Mouse (Mus musculus): Measurements from ENCODE around the gene Tefm. TPM values are rescaled to one million over a fixed set of nuclear protein-coding genes. Genes with fewer than 3 reads are reported as not detected.

Tefm gene
- polyA plus RNA-seq, 1 experiment: 13.0 TPM

- Histone ChIP-seq H3K79me2 (ENCODE audit: control insufficient read depth, insufficient read depth) (no peaks in the 10 kb centered on the region), H3K4me3 (no peak overlapping the region), H3K36me3 (ENCODE audit: control insufficient read depth, insufficient read depth) (no peaks in the 10 kb centered on the region), H3K27me3 (ENCODE audit: control insufficient read depth, insufficient read depth, insufficient read length) (no peaks in the 10 kb centered on the region), H3K4me2 (ENCODE audit: low read depth) (no peak overlapping the region), H3ac (ENCODE audit: control insufficient read depth, insufficient read length) (no peak overlapping the region)
- TF ChIP-seq TCF12 (IDR thresholded peaks at IDR 0.05; ENCODE audit: insufficient read depth, poor library complexity, severe bottlenecking) (no peak), CEBPB (IDR thresholded peaks at IDR 0.05; ENCODE audit: insufficient read depth, poor library complexity, severe bottlenecking) (no peak), USF1 (IDR thresholded peaks at IDR 0.05; ENCODE audit: low read depth) (no peak), MYOG (IDR thresholded peaks at IDR 0.05; ENCODE audit: control insufficient read depth in 1 of 3, insufficient read depth in 1 of 3, insufficient read length in 2 of 3, low read depth in 2 of 3) (no peak)
Measured at GRCm38 (mm10) chr11:80181021-80181749, 39.2 kb upstream of the Tefm start.

DNA sequence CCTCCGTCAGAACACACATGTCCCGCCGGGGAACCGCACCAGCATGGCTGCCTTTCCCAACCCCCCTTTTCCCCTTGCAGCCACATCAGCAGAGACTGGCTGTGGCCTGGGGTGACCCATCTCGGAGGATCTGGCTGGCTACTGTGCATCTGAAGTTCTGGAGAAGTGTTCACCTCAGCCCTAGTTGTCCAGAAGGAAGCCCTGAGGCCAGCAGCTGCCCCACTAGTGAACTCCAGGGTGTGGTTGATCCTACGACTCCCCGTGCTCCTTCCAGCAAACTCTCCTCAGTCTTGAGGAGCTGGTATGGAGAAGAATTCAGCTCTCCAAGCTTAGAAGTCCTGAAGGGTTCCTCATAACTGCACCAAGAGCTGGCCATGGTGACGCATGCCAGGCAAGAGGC lies 36.3 kb upstream of the Tefm start:
- H3K27me3 ChIP-seq (ENCODE audit: control insufficient read depth, insufficient read depth, insufficient read length): no peaks in the 10 kb centered on the region
- no peak overlapping the region for H3ac ChIP-seq (ENCODE audit: control insufficient read depth, insufficient read length)
- H3K36me3 ChIP-seq (ENCODE audit: control insufficient read depth, insufficient read depth): no peaks in the 10 kb centered on the region
- no peaks in the 10 kb centered on the region for H3K79me2 ChIP-seq (ENCODE audit: control insufficient read depth, insufficient read depth)
- no peak overlapping the region for H3K4me3 ChIP-seq
- no peak for TF ChIP-seq REST (IDR thresholded peaks at IDR 0.05; ENCODE audit: insufficient read depth, insufficient read length)
- no peak overlapping the region for H3K4me2 ChIP-seq (ENCODE audit: low read depth)

DNA sequence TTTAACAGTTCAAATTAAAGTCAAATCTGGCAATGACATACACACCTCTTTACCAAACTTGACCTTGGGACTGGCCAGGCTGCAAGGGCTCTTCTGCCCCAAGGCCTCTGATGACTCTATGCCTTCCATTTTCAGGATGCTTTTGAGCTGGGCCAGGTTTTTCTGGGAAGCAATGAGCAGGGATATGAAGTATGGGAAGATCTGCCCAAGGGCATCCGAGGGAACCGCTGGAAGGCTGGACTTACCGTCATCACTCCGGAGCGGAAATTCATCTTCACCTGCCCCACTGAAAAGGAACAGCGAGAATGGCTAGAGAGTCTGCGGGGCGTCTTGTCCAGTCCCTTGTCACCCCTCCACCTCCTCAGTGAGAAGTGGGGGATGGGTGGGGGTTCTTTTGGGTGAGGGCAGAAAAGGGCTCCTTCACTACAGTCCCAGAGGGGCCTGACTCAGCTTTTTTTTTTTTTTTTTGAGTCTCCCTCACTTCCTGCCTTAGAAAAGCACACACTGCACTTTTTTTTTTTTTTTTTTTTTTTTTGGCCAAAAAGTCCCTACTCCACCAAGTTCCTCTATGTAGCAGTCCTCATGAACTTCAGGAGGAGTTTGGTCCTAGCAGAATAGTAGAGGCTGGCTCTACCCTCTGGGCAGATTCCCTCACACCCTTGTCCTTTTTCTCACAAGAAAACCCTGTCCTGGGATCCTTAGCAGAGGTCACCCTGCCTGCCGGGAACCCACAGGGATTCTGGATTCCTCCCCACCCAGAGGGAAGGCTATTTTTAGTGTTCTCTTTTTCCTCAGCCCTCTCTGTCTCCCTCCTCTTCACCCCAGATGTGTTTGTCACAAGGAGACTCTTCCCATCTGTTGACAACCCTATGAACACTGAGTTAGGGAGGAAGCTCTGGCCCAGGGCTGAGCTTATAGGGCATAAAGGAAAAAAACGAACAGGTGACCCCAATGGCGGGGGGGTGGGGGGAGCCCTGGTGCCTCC lies 35.2 kb upstream of the Tefm start:
- TF ChIP-seq USF1 (IDR thresholded peaks at IDR 0.05; ENCODE audit: low read depth): no peak
- TF ChIP-seq MYOD1 (IDR thresholded peaks at IDR 0.05; ENCODE audit: control insufficient read depth in 1 of 3, insufficient read length in 2 of 3, low read depth in 2 of 3): no peak
- TF ChIP-seq TCF12 (IDR thresholded peaks at IDR 0.05; ENCODE audit: insufficient read depth, poor library complexity, severe bottlenecking): no peak
- no peak for TF ChIP-seq E2F4 (IDR thresholded peaks at IDR 0.05; ENCODE audit: insufficient read depth)
- no peak for TF ChIP-seq MYOG (IDR thresholded peaks at IDR 0.05; ENCODE audit: control insufficient read depth in 1 of 3, insufficient read depth in 1 of 3, insufficient read length in 2 of 3, low read depth in 2 of 3)
- no peak for TF ChIP-seq TCF3 (IDR thresholded peaks at IDR 0.05; ENCODE audit: insufficient read length, low read depth)
- no peak for TF ChIP-seq CEBPB (IDR thresholded peaks at IDR 0.05; ENCODE audit: insufficient read depth, poor library complexity, severe bottlenecking)
- no peak for TF ChIP-seq POLR2AphosphoS2 (IDR thresholded peaks at IDR 0.05; ENCODE audit: insufficient read length, low read depth)
- TF ChIP-seq SRF (IDR thresholded peaks at IDR 0.05; ENCODE audit: control insufficient read depth, insufficient read length, low read depth): no peak
- no peak for TF ChIP-seq MAX (IDR thresholded peaks at IDR 0.05; ENCODE audit: low read depth)
- TF ChIP-seq POLR2A (IDR thresholded peaks at IDR 0.05; ENCODE audit: insufficient read length, low read depth): no peak
- TF ChIP-seq REST (IDR thresholded peaks at IDR 0.05; ENCODE audit: insufficient read depth, insufficient read length): no peak
- H3K36me3 ChIP-seq (ENCODE audit: control insufficient read depth, insufficient read depth): no peaks in the 10 kb centered on the region
- H3K79me2 ChIP-seq (ENCODE audit: control insufficient read depth, insufficient read depth): no peaks in the 10 kb centered on the region
- peak overlapping the region; percentile 49 for H3K4me2 ChIP-seq (ENCODE audit: low read depth)
- H3K4me3 ChIP-seq: no peak overlapping the region
- no peaks in the 10 kb centered on the region for H3K27me3 ChIP-seq (ENCODE audit: control insufficient read depth, insufficient read depth, insufficient read length)
- H3ac ChIP-seq (ENCODE audit: control insufficient read depth, insufficient read length): no peak overlapping the region

DNA sequence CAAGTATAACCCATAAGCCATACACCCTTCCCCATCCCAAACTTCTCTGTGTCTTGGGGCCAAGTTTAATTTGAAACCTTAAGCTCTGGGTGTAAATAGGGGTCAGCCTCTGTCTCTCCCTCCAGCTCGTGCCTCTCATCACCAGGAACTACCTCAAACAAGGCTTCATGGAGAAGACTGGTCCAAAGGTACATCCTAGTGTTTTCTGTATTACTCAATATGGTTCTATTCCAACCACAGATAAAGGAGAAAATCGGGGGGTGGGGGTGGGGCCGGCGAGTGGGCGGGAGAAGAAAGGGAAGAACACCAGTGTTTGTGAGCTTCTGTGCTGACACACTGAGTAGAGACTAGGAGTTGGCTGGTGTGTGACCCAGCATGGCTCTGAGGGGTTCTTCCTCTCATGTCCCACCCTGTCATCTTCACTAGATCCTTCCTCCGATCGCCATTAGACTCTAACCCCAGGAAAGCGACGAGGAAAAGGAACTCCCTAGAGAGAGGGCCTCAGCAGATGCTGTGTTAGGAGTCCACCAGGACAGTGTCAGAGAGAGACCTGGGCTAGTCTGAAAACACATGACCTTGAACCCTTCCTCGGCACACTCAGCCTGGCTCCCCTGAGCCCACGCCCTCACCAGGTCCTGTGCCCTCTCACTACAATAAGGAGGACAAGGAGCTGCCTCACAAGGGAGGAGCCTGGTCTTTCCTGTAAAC lies 32.1 kb upstream of the Tefm start:
- no peaks in the 10 kb centered on the region for H3K36me3 ChIP-seq (ENCODE audit: control insufficient read depth, insufficient read depth)
- no peak overlapping the region for H3K4me3 ChIP-seq
- no peaks in the 10 kb centered on the region for H3K27me3 ChIP-seq (ENCODE audit: control insufficient read depth, insufficient read depth, insufficient read length)
- H3ac ChIP-seq (ENCODE audit: control insufficient read depth, insufficient read length): no peak overlapping the region
- H3K79me2 ChIP-seq (ENCODE audit: control insufficient read depth, insufficient read depth): no peaks in the 10 kb centered on the region
- TF ChIP-seq SRF (IDR thresholded peaks at IDR 0.05; ENCODE audit: control insufficient read depth, insufficient read length, low read depth) (no peak), TCF12 (IDR thresholded peaks at IDR 0.05; ENCODE audit: insufficient read depth, poor library complexity, severe bottlenecking) (no peak), REST (IDR thresholded peaks at IDR 0.05; ENCODE audit: insufficient read depth, insufficient read length) (no peak), CEBPB (IDR thresholded peaks at IDR 0.05; ENCODE audit: insufficient read depth, poor library complexity, severe bottlenecking) (no peak), POLR2A (IDR thresholded peaks at IDR 0.05; ENCODE audit: insufficient read length, low read depth) (no peak), MYOD1 (IDR thresholded peaks at IDR 0.05; ENCODE audit: control insufficient read depth in 1 of 3, insufficient read length in 2 of 3, low read depth in 2 of 3) (no peak), MYOG (IDR thresholded peaks at IDR 0.05; ENCODE audit: control insufficient read depth in 1 of 3, insufficient read depth in 1 of 3, insufficient read length in 2 of 3, low read depth in 2 of 3) (no peak)
- no peak overlapping the region for H3K4me2 ChIP-seq (ENCODE audit: low read depth)

Data from myocyte (in vitro differentiated cells).